In genomic region chr11:7862547-7862946, GRCm38 (mm10) we compare ENCODE assay signal across 14 mouse cellular contexts.
DNase-seq lines count a peak whose midpoint lies in the region; ATAC-seq and TF ChIP-seq lines count a peak whose summit lies in the region.
"Had no signal": no experiment of that assay in that cellular context is flagged by ENCODE, and none has a peak within 500 bp of the region (broad histone marks: within the 10 kb centered on the region; RNA-seq: fewer than 3 reads in every experiment).

No protein-coding gene starts in this region.

- no peak for TF ChIP-seq EP300 in lung, postnatal 0 days (IDR thresholded peaks at IDR 0.05)

- H3K4me3 ChIP-seq in kidney, embryonic 14.5 days (ENCODE audit: low read length), result no peak overlapping the region
- H3K4me3 ChIP-seq in cortical plate, adult 2 months (ENCODE audit: insufficient read depth, low read length), result no peak overlapping the region
- H3K4me3 ChIP-seq in lung, postnatal 0 days (ENCODE audit: low read depth, low read length), result no peak overlapping the region
- H3K4me3 ChIP-seq: heart, embryonic 13.5 days; limb, embryonic 15.5 days; neural tube, embryonic 12.5 days had no signal

- peak; percentile 16; the same call in 1 of the 2 replicates for TF ChIP-seq CTCF in cortical plate, adult 2 months (IDR thresholded peaks at IDR 0.05; ENCODE audit: extremely low read depth, insufficient read depth, low read length)
- peak; percentile 61 for TF ChIP-seq CTCF in lung, postnatal 0 days (IDR thresholded peaks at IDR 0.05)

- no peaks in the 10 kb centered on the region for H3K9me3 ChIP-seq in kidney, embryonic 14.5 days (ENCODE audit: control insufficient read depth, low read length)
- H3K9me3 ChIP-seq in lung, postnatal 0 days (ENCODE audit: low read length), result no peaks in the 10 kb centered on the region
- H3K9me3 ChIP-seq: heart, embryonic 13.5 days; limb, embryonic 15.5 days; neural tube, embryonic 12.5 days had no signal

- no peaks in the 10 kb centered on the region for H3K4me1 ChIP-seq in kidney, embryonic 14.5 days (ENCODE audit: control insufficient read depth, insufficient read depth, low read length)
- H3K4me1 ChIP-seq in cortical plate, adult 2 months (ENCODE audit: control insufficient read depth, insufficient read depth, low read length), result no peaks in the 10 kb centered on the region
- H3K4me1 ChIP-seq in lung, postnatal 0 days (ENCODE audit: insufficient read depth, low read depth, low read length), result no peaks in the 10 kb centered on the region
- H3K4me1 ChIP-seq: heart, embryonic 13.5 days; limb, embryonic 15.5 days; neural tube, embryonic 12.5 days had no signal

- no peaks in the 10 kb centered on the region for H3K36me3 ChIP-seq in kidney, embryonic 14.5 days (ENCODE audit: control insufficient read depth, insufficient read depth, low read length)
- no peaks in the 10 kb centered on the region for H3K36me3 ChIP-seq in lung, postnatal 0 days (ENCODE audit: insufficient read depth, low read length)
- H3K36me3 ChIP-seq: heart, embryonic 13.5 days; limb, embryonic 15.5 days; neural tube, embryonic 12.5 days had no signal

- H3K9ac ChIP-seq in kidney, embryonic 14.5 days (ENCODE audit: low read depth, low read length), result no peak overlapping the region
- no peak overlapping the region for H3K9ac ChIP-seq in lung, postnatal 0 days (replicated peaks; ENCODE audit: low read depth)
- H3K9ac ChIP-seq: heart, embryonic 13.5 days; limb, embryonic 15.5 days; neural tube, embryonic 12.5 days had no signal

- H3K27ac ChIP-seq in kidney, embryonic 14.5 days (ENCODE audit: low read depth, low read length), result no peak overlapping the region
- H3K27ac ChIP-seq in cortical plate, adult 2 months (ENCODE audit: insufficient read depth, low read length), result no peak overlapping the region
- no peak overlapping the region for H3K27ac ChIP-seq in lung, postnatal 0 days (ENCODE audit: low read length)
- H3K27ac ChIP-seq: heart, embryonic 13.5 days; limb, embryonic 15.5 days; neural tube, embryonic 12.5 days had no signal

- H3K27me3 ChIP-seq in kidney, embryonic 14.5 days (ENCODE audit: control insufficient read depth, insufficient read depth, low read length), result no peaks in the 10 kb centered on the region
- H3K27me3 ChIP-seq in lung, postnatal 0 days (replicated peaks; ENCODE audit: insufficient read depth, low read length), result no peaks in the 10 kb centered on the region
- H3K27me3 ChIP-seq: heart, embryonic 13.5 days; limb, embryonic 15.5 days; neural tube, embryonic 12.5 days had no signal

- no peak for TF ChIP-seq POLR2A in cortical plate, adult 2 months (IDR thresholded peaks at IDR 0.05; ENCODE audit: extremely low read depth, insufficient read depth, low read length)

- no peak for ATAC-seq in kidney, embryonic 14.5 days (ENCODE audit: low FRiP score, low TSS enrichment)
- peak; percentile 52 for ATAC-seq in lung, postnatal 0 days
- ATAC-seq: forebrain, embryonic 14.5 days; intestine, embryonic 16.5 days had no signal

- no peak overlapping the region for H3K4me2 ChIP-seq in kidney, embryonic 14.5 days (replicated peaks; ENCODE audit: low read depth, low read length)
- no peak overlapping the region for H3K4me2 ChIP-seq in lung, postnatal 0 days (replicated peaks; ENCODE audit: low read depth, low read length)
- H3K4me2 ChIP-seq: heart, embryonic 13.5 days; limb, embryonic 15.5 days; neural tube, embryonic 12.5 days had no signal

- peak; percentile 3 for DNase-seq in embryo, embryonic 10.5 days (ENCODE audit: low spot score)
- DNase-seq in embryo, embryonic 11 days, result no peak
- DNase-seq in kidney, adult 9 months, result peak; percentile 40
- peak; percentile 52 for DNase-seq in lung, postnatal 0 days (ENCODE audit: low spot score)
- DNase-seq in cerebellum, adult 18-20 months, result no peak
- no peak for DNase-seq in cerebellum, adult 9-10 months
- DNase-seq: right cerebral cortex, adult 18-20 months had no signal

Comparison
In these comparisons a context has a peak if more than half of its experiments do, and no peak if none do; other contexts are left out.
1. DNase-seq: peak in embryo, embryonic 10.5 days (single experiment), kidney, adult 9 months (single experiment) and lung, postnatal 0 days (single experiment); none in embryo, embryonic 11 days (single experiment), cerebellum, adult 18-20 months (0 of 2) and cerebellum, adult 9-10 months (single experiment).